Mouse (Mus musculus) lung, adult 2 months (tissue): ENCODE data around the gene Cbs.

Experiments
- CTCF ChIP-seq: fragments of 200-500 bp; IDR thresholded peaks from 2 replicates; pipeline ENCODE4 v1.5.1; 2011; ENCODE audit warnings: mild to moderate bottlenecking, low read length, control low read depth; ENCODE audit not compliant: insufficient read depth
- POLR2A ChIP-seq: fragments of 200-500 bp; IDR thresholded peaks from 2 replicates; pipeline ENCODE4 v1.6.1; 2011; ENCODE audit warnings: low read depth, mild to moderate bottlenecking, control low read depth, low read length, borderline replicate concordance; ENCODE audit errors: extremely low read depth

DNA sequence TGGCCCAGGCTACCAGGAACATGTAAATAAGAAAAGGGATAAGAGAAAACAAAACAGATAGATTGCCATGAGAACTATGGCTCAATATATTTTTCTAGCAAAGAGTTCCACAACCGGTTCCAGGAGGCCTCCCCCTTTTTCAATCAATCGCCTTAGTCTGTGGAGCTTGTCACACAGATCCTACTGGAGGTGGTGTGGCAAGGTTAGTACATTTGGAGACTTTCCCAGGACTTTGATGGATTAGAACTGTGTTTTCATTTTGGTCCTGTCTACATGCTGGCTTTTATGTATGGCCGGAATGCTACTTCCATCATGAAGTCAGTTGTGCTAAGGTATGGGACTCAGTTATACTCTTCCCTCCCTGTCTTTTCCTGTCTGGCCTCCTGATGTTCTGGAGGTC lies 27.1 kb downstream of the Cbs start:
- TF ChIP-seq POLR2A (no peak), CTCF (no peak)
